Mouse (Mus musculus) skeletal muscle tissue, postnatal 0 days (tissue): Measurements from ENCODE around the gene Olfr878. TPM values are rescaled to one million over a fixed set of nuclear protein-coding genes. Genes with fewer than 3 reads are reported as not detected.

Source experiments
- polyA plus RNA-seq: library from polyadenylated mRNA; unstranded; fragments of >200 nt; fragmentation: Nextera tagmentation; extraction: Ambion mirVana; gene quantifications from 2 replicates; pipeline ENCODE4 v1.2.1, GENCODE M21; 2015

The Olfr878 gene
- polyA plus RNA-seq = not detected in 2 replicates

DNA sequence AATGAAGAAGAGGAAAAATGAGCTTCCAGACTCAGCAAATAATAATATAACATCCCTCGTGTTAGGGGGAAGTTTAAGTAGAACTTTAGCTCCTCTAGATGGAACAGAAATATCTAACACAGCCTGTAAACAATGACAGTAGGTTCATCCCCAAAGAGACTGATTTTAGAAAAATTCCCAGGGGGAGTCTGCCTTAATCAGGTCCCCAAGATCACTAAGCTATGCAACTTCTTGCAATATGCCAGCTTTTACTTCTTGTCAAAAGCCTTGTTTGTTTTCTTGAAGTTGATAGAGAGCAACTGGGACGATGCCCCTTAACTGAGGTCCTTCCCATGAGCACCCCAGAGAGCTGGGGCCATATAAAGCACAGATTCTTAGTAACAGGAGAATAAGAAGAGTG lies at the start of gene Olfr878:
Olfr878 (plus strand) TSS at position 301 of the 400 bp plus-strand sequence.

DNA sequence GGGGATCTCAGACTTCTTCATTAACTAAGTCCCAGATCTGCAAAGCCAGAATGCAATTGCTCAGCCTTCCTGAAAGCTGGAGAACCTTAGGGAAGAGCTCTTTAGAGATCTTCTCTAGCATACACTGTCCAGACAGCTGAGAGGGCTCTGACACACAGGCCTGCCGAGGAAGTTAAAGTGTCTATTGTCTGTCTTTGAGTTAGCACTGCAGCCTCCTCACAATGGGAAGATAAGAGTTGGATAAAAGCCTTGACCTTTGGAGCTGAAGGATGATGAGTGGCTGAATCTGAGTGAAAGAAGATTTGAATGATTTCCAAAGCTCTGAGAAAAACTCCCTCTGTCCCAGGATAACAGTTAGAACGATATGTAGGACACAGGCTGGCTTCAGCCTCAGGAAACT lies 21.0 kb upstream of the Olfr878 start, which contains the start of gene Olfr145:
Olfr145 (plus strand) TSS at position 64 of the 400 bp plus-strand sequence.

Other genes starting within 250 kb of the Olfr878 start
- 0.58 TPM in 1 of 2 replicates, not detected in the other for gene Panx3, start 248.6 kb upstream of the Olfr878 start, polyA plus RNA-seq
- not detected in 2 replicates for gene Olfr160, start 201.6 kb upstream of the Olfr878 start, polyA plus RNA-seq
- gene Olfr874, start 172.7 kb upstream of the Olfr878 start, polyA plus RNA-seq = not detected in 2 replicates
- gene Olfr875, start 146.0 kb upstream of the Olfr878 start, polyA plus RNA-seq = not detected in 2 replicates
- not detected in 2 replicates for gene Olfr876, start 114.8 kb upstream of the Olfr878 start, polyA plus RNA-seq
- gene Olfr877, start 63.6 kb upstream of the Olfr878 start, polyA plus RNA-seq = not detected in 2 replicates
- gene Olfr145, start 21.1 kb upstream of the Olfr878 start, polyA plus RNA-seq = not detected in 2 replicates
- gene Olfr881, start 74.0 kb downstream of the Olfr878 start, polyA plus RNA-seq = not detected in 2 replicates
- gene Olfr883, start 108.0 kb downstream of the Olfr878 start, polyA plus RNA-seq = not detected in 2 replicates
- gene Olfr884, start 128.7 kb downstream of the Olfr878 start, polyA plus RNA-seq = not detected in 2 replicates
- not detected in 2 replicates for gene Olfr885, start 143.5 kb downstream of the Olfr878 start, polyA plus RNA-seq
- gene Olfr887, start 166.2 kb downstream of the Olfr878 start, polyA plus RNA-seq = not detected in 2 replicates
- gene Olfr888, start 190.3 kb downstream of the Olfr878 start, polyA plus RNA-seq = not detected in 2 replicates
- 0.02 and 0.03 TPM in 2 replicates for gene Olfr889, start 197.4 kb downstream of the Olfr878 start, polyA plus RNA-seq
- gene Olfr890, start 224.7 kb downstream of the Olfr878 start, polyA plus RNA-seq = not detected in 2 replicates